Mouse (Mus musculus): ENCODE measurements around the gene Vstm2a.

DNA sequence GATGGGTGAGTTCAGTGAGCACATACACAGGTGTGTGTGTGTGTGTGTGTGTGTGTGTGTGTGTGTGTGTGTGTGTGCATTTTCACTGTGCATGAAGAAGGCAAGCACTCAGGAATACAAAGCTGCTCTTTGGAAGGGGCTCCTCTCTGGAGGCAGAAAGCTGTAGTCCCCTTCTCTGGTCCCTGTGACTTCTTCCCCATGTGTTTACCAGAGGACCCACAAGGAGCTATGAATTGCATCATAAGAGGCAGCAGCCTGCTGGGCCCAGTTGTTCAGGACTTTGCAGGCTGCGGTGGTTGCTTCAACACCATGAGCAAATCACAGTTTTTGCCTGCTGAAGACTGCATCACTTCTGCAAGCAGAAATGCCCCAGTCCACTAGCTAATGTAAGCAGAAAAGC is 776 bp downstream of the Vstm2a start:
- TF ChIP-seq CTCF (IDR thresholded peaks at IDR 0.05; ENCODE audit: low read depth) (no peak), EP300 (IDR thresholded peaks at IDR 0.05; ENCODE audit: low read depth) (no peak)

Measured in liver, postnatal 0 days (tissue).